Mouse (Mus musculus) G1E (cell line): ENCODE results near the gene Arfgef2.

Experiments used
- CTCF ChIP-seq: IDR thresholded peaks from 2 replicates; pipeline ENCODE4 v1.5.1; 2012; ENCODE audit warnings: low read depth, low read length, inconsistent platforms, mixed read lengths
- POLR2AphosphoS5 ChIP-seq: IDR thresholded peaks from 2 replicates; pipeline ENCODE4 v1.6.1; 2012; ENCODE audit warnings: low read depth, low read length, inconsistent platforms; ENCODE audit not compliant: insufficient replicate concordance

GRCm38 (mm10) chr2:166806173-166806705, 851 bp downstream of the Arfgef2 start:
- TF ChIP-seq CTCF (no peak), POLR2AphosphoS5 (no peak)
